Mouse (Mus musculus) megakaryocyte-erythroid progenitor cell, adult 5-6 weeks (primary cell): ENCODE measurements around the gene Lmtk3. TPM values are rescaled to one million over a fixed set of nuclear protein-coding genes. Genes with fewer than 3 reads are reported as not detected.
A peak's percentile ranks its signal among the peaks of the same experiment; 100 is the strongest.

ENCODE experiments used
- ATAC-seq: replicated peaks from 2 replicates; pipeline ENCODE4 v1.8.0; 2016; ENCODE audit warnings: mild to moderate bottlenecking, inconsistent platforms; ENCODE audit not compliant: severe bottlenecking, poor library complexity, low FRiP score, low TSS enrichment
- total RNA-seq, 2 experiments: library from RNA; stranded (forward) in 1 of 2; stranded (reverse) in 1 of 2; fragments of 200-1000, 215-1000 nt in 1 of 2; fragments of >200 nt in 1 of 2; fragmentation: Nextera tagmentation in 1 of 2; gene quantifications; 2 replicates each; pipeline ENCODE4 v1.2.3; 2014 to 2017

The Lmtk3 gene
- total RNA-seq, 2 experiments from 2014 or later = not detected

- no peak; the same call in 1 of the 2 replicates for ATAC-seq
These were observed 4.4 kb upstream of the Lmtk3 start for GRCm38 (mm10) chr7:45779081-45779641.

- ATAC-seq = no peak
These were observed 1.3 kb upstream of the Lmtk3 start for GRCm38 (mm10) chr7:45782271-45782670.

GRCm38 (mm10) chr7:45784524-45785372 lies 1.2 kb downstream of the Lmtk3 start, which contains the start of gene Sult2b1:
Sult2b1 (minus strand) TSS chr7:45784669.
- ATAC-seq = no peak

- no peak for ATAC-seq
These were observed 2.0 kb downstream of the Lmtk3 start for GRCm38 (mm10) chr7:45785388-45786135.

GRCm38 (mm10) chr7:45786136-45786578 lies 2.6 kb downstream of the Lmtk3 start:
- no peak for ATAC-seq

GRCm38 (mm10) chr7:45786661-45787413 lies 3.3 kb downstream of the Lmtk3 start:
- 0 out of 2 replicates have a peak, but pooled peaks have one; percentile 19 for ATAC-seq

DNA sequence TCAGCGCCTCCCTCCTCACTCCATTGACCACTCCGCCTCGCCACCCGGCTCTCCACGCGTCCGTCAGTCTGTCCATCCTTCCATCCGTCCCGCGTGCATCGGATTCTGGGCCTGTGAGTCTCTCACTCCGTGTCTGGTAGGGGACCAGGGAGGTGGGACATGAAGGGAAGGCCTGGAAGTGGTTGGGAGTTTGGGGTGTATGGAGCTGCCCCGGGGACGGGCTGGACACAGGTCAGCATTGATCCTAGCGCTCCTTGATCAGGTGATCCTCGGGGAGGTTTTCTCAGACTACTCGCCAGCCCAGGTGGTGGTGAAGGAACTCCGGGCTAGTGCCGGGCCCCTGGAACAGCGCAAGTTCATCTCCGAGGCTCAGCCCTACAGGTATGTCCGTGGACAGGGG lies 4.1 kb downstream of the Lmtk3 start:
- ATAC-seq = no peak

GRCm38 (mm10) chr7:45790721-45791120 lies 7.2 kb downstream of the Lmtk3 start:
- ATAC-seq = no peak

- no peak for ATAC-seq
These were observed 8.4 kb downstream of the Lmtk3 start for GRCm38 (mm10) chr7:45791756-45792490.

DNA sequence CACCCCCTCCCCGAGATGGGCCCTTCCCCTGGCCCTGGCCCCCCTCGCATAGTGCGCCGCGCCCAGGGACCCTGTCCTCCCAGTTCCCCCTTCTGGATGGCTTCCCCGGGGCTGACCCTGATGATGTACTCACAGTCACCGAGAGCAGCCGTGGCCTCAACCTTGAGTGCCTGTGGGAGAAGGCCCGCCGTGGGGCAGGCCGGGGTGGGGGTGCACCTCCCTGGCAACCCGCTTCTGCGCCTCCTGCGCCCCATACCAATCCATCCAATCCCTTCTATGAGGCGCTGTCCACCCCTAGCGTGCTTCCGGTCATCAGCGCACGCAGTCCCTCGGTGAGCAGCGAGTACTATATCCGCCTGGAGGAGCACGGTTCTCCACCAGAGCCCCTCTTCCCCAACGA lies 9.7 kb downstream of the Lmtk3 start:
- no peak for ATAC-seq

- ATAC-seq = no peak
These were observed 10.5 kb downstream of the Lmtk3 start for GRCm38 (mm10) chr7:45793969-45794585.

DNA sequence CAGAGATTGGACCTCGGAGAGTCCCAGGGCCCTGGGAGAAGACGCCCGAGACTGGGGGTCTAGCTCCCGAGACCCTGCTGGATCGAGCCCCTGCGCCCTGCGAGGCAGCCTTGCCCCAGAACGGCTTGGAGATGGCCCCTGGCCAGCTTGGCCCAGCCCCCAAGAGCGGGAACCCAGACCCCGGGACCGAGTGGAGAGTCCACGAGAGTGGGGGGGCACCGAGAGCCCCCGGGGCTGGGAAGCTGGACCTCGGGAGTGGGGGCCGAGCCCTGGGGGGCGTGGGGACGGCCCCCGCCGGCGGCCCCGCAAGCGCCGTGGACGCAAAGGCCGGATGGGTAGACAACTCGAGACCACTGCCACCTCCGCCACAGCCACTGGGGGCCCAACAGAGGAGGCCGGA lies 11.4 kb downstream of the Lmtk3 start:
- ATAC-seq = no peak

- ATAC-seq = no peak
These were observed 13.4 kb downstream of the Lmtk3 start for GRCm38 (mm10) chr7:45796950-45797349.

DNA sequence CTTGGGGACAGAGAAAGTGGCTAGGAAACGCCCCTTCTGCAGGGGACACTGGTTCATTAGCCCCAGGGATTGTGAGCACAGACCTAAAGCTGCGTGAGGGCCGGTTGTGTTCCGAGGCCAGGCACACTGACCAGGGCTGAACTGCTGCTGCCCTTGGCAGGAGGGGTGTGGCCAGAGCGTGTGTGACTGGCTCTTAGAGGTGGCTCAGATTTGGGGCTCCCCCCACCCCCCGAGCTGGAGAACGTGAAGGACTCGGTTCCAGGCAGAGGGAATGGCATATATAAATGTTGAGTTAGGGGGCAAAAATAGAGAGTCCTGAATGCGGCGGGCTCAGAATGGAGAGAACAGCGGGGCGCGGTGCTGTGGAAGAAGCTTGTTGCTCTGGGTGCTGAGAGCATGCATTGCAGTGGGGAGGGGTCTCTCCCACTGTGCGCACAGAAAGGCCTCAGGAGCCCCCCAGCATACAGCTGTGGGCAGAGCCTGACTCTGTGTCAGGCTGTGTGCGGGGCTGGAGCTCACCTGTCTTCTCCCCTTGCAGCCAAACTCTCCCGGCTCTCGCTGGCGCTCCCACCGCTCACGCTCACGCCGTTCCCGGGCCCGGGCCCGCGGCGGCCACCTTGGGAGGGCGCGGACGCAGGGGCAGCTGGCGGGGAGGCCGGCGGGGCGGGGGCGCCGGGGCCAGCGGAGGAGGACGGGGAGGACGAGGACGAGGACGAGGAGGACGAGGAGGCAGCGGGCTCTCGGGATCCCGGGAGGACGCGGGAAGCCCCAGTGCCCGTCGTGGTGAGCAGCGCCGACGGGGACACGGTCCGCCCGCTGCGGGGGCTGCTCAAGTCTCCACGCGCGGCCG lies 14.3 kb downstream of the Lmtk3 start:
- no peak for ATAC-seq

GRCm38 (mm10) chr7:45798511-45798836 lies 14.9 kb downstream of the Lmtk3 start:
- ATAC-seq = no peak

GRCm38 (mm10) chr7:45798931-45799330 lies 15.4 kb downstream of the Lmtk3 start:
- ATAC-seq = no peak

DNA sequence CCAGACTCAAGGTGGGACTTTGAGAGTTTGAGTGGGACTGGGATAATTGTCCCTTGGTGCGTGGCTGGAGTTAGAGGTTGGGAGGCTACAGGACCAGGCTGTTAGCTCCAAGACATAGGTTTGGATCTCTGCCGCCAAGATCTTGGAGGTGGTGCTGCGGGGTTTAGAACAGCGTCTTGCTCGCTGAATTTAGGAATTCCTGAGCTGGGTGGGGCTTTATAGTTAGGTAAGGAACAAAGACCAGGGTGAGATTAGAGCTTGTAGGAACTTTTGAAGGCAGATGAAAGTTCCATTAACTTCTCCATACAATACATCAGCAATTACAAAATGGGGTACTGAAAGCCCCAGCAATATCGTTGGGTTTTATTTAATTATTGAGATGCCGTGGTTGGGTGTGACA lies 16.5 kb downstream of the Lmtk3 start:
- ATAC-seq = no peak
